Mouse (Mus musculus) ES-E14 (cell line): Measurements from ENCODE around the gene Rbfox2.

ENCODE experiments used
- CHD2 ChIP-seq: IDR thresholded peaks from 2 replicates; pipeline ENCODE4 v1.6.1; 2014; ENCODE audit warnings: mild to moderate bottlenecking, low read depth, low read length, inconsistent platforms
- HCFC1 ChIP-seq: IDR thresholded peaks from 2 replicates; pipeline ENCODE4 v1.6.1; 2012; ENCODE audit warnings: low read length, inconsistent platforms, borderline replicate concordance; ENCODE audit not compliant: insufficient read depth
- ZC3H11A ChIP-seq: IDR thresholded peaks from 2 replicates; pipeline ENCODE4 v1.6.1; 2012; ENCODE audit warnings: low read depth, mild to moderate bottlenecking, inconsistent platforms, low read length, borderline replicate concordance
- ZNF384 ChIP-seq: IDR thresholded peaks from 2 replicates; pipeline ENCODE4 v1.6.1; 2012; ENCODE audit warnings: low read depth, low read length, inconsistent platforms

- TF ChIP-seq HCFC1: no peak
- no peak for TF ChIP-seq ZC3H11A
- no peak for TF ChIP-seq ZNF384
- no peak for TF ChIP-seq CHD2
Measured at GRCm38 (mm10) chr15:77168781-77169180, 138.0 kb downstream of the Rbfox2 start.
